Mouse (Mus musculus) bone marrow macrophage, adult 2 months (primary cell): ENCODE data around the gene D330045A20Rik.

Source experiments
- CTCF ChIP-seq: IDR thresholded peaks from 2 replicates; pipeline ENCODE4 v1.5.1; 2012; ENCODE audit warnings: low read depth, mild to moderate bottlenecking, low read length, moderate library complexity
- POLR2A ChIP-seq: IDR thresholded peaks from 2 replicates; pipeline ENCODE4 v1.6.1; 2012; ENCODE audit warnings: mild to moderate bottlenecking, low read depth, low read length, borderline replicate concordance

GRCm38 (mm10) chrX:139578649-139579278, 98.6 kb downstream of the D330045A20Rik start:
- no peak for TF ChIP-seq CTCF
- no peak for TF ChIP-seq POLR2A
